Mouse (Mus musculus) forebrain, embryonic 10.5 days (tissue): ENCODE results near the gene Spats2. TPM values are rescaled to one million over a fixed set of nuclear protein-coding genes. Genes with fewer than 3 reads are reported as not detected.
A peak's percentile ranks its signal among the peaks of the same experiment; 100 is the strongest.
"Not testable (repeated sequence)": the region's sequence is repeated elsewhere in the genome, so short reads cannot be mapped to it uniquely, and the experiment has no call there.

Experiments used
- DNase-seq: peaks from one replicate; pipeline ENCODE4 v3.0.0-alpha.2; 2017; ENCODE audit warnings: low spot score; ENCODE audit errors: extremely low spot score
- H3K27ac ChIP-seq: fragments of 300-500 bp; sonication (generic); 2 replicates; pipeline ENCODE4 v1.5.1; 2016; ENCODE audit warnings: mild to moderate bottlenecking
- H3K27me3 ChIP-seq: fragments of 300-500 bp; sonication (generic); 2 replicates; pipeline ENCODE4 v1.6.1; 2016; ENCODE audit warnings: mild to moderate bottlenecking; ENCODE audit not compliant: poor library complexity, severe bottlenecking
- H3K36me3 ChIP-seq: fragments of 300-500 bp; sonication (generic); replicated peaks from 2 replicates; pipeline ENCODE4 v1.6.1; 2016; ENCODE audit warnings: mild to moderate bottlenecking, moderate library complexity
- H3K4me1 ChIP-seq: fragments of 300-500 bp; sonication (generic); 2 replicates; pipeline ENCODE4 v1.6.1; 2016
- H3K4me3 ChIP-seq: fragments of 300-500 bp; sonication (generic); 2 replicates; pipeline ENCODE4 v1.5.1; 2016; ENCODE audit warnings: mild to moderate bottlenecking, moderate library complexity
- H3K9me3 ChIP-seq: fragments of 300-500 bp; sonication (generic); 2 replicates; pipeline ENCODE4 v1.6.1; 2016; ENCODE audit warnings: mild to moderate bottlenecking, moderate library complexity
- WGBS: fragments of 180-500 bp; shearing (Covaris S2); methylation state at CpG from one replicate; pipeline ENCODE4 v1.1.7; 2016; 5-methylcytosine and 5-hydroxymethylcytosine counted together
- polyA plus RNA-seq: library from polyadenylated mRNA; unstranded; fragments of >200 nt; fragmentation: Nextera tagmentation; extraction: Ambion mirVana; gene quantifications from 2 replicates; pipeline ENCODE4 v1.2.1, GENCODE M21; 2016

The Spats2 gene
- polyA plus RNA-seq, 1 experiment from 2014 or later, result 53.5 TPM

DNA sequence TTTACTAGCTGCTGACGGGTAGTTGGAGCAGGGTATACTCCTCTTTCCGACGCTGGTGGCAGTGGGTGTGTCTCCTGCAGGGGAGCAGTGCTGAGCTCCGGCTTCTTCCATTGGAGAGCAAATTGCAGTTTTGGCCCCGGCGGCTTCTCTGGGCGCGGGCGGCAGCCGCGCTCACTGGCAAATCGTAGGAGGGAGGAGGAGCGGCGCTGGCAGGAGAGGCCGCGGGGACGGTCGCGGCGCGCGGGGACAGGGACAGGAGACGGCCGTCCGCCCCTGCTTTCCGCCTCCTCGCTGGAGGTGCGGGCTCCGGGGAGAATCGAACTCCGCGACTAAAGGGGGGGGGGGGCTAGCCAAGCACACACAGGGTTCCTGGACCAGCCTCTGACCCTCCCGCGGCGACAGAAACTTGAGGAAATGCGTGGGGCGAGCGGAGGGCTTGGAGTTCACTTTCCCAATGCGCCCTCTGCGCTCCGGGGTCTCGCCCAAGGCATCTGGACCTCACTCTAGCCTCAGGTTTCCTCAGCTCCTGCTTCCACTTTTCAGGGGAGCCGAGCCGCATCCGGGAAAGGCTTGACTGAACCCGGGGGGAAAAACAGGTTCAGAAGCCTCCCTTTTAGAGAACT is 98.0 kb downstream of the Spats2 start:
- H3K9me3 ChIP-seq, result no peaks in the 10 kb centered on the region
- WGBS, result 1% methylated on average over 46 of the region's 46 CpGs
- H3K4me1 ChIP-seq, result peaks cover 62% of the 10 kb centered on the region
- H3K27ac ChIP-seq, result peak overlapping the region; percentile 36; the same call in 1 of the 2 replicates
- DNase-seq, result peak; percentile 53
- peak overlapping the region; percentile 50 for H3K4me3 ChIP-seq
- no peaks in the 10 kb centered on the region for H3K36me3 ChIP-seq
- H3K27me3 ChIP-seq, result peaks cover 97% of the 10 kb centered on the region

DNA sequence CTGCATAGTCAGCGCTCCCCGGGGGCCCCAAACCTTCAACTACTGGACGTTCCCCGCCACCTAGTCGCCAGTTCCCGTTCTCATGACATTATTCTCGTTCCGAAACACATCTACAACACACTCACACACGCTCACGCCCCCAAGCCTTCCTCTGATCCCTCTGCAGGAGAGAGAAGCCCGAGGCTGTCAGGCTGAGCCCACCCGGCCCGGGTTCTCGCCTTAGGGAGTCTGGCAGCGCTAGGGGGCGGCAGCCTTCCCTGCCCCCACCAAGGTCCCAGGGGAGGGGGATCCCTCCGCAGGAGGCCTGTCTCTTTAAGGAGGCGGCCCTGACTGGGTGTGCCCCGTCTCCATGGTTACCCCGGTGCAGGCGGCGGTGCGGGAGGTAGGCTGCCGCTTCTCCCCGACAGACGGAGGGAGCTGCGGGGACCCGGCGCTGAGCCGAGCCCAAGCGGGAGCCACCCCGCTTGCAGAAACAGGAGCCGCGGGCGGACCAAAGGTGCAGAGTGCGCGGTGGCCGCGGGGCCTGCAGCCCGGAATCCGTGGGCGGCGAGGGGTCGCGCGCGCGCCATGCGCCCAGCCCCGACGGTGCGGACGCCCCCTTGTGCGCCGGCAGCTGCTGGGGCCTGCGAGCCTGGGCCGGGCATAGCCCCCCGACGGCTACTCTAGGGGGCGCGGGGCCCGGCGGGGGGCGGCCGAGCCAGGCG is 98.6 kb downstream of the Spats2 start, which contains the start of gene Kcnh3:
Kcnh3 (plus strand) TSS at position 654 of the 704 bp plus-strand sequence.
- H3K36me3 ChIP-seq, result no peaks in the 10 kb centered on the region
- no peaks in the 10 kb centered on the region for H3K9me3 ChIP-seq
- peaks cover 100% of the 10 kb centered on the region for H3K27me3 ChIP-seq
- DNase-seq, result no peak
- peak within 1 kb of the TSS; percentile 46; the same call in 1 of the 2 replicates for H3K27ac ChIP-seq
- peak within 1 kb of the TSS; percentile 50 for H3K4me3 ChIP-seq
- WGBS, result 1% methylated on average over 66 of the region's 66 CpGs
- peaks cover 65% of the 10 kb centered on the region for H3K4me1 ChIP-seq

DNA sequence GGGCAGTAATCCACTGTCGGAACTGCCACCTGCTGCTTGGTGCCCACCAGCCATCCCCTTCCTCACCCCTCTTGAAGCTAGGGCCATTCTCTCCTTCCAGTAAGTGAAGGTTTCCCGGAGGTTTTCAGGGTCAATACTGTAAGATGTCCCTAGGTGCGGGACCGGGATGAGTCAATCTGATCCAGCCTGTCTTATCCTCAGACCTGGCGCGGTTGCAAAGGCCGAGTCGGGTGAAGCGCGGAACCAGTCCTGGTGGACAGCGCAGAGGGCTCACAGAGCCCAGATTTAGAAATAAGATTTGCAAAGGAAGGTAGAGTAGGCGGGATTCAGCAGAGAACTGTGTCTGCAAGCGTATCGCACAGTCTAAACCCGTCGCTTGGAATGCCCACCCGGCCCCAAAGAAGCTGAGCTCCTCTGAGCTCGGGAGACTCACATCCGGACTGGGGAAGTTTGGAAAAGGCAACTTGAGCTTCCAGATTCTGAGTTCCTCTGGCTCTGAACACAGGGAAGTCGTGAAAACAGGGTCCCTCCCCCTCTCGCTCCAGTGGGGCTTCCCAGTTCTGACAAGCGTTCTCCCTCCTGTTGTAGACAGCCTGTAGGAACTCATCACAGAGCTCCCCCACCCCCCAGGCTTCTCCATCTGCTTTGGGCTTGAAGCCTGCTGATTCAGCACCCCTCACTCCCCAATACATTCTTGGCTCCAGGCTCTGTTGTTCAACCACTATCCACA is 99.5 kb downstream of the Spats2 start:
- no peaks in the 10 kb centered on the region for H3K36me3 ChIP-seq
- H3K27ac ChIP-seq, result no peak overlapping the region
- under 1% methylated on average over 22 of the region's 22 CpGs for WGBS
- peaks cover 100% of the 10 kb centered on the region for H3K27me3 ChIP-seq
- H3K4me1 ChIP-seq, result peaks cover 66% of the 10 kb centered on the region
- H3K9me3 ChIP-seq, result no peaks in the 10 kb centered on the region
- H3K4me3 ChIP-seq, result peak overlapping the region; percentile 50
- peak; percentile 34 for DNase-seq

DNA sequence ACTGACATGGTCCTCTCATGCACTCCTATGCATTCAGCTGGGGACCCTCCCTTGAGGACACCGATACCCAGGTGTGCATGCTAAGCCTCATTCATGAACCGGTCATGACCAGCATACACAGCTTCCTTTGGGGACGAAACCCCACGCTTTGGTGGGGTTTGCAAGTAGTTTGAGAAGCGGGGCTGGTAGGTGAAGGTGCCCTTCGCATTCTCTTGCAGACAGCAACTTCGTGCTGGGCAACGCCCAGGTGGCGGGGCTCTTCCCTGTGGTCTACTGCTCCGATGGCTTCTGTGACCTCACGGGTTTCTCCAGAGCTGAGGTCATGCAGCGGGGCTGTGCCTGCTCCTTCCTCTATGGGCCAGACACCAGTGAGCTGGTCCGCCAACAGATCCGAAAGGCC is 100.4 kb downstream of the Spats2 start:
- WGBS, result 14% methylated on average over 14 of the region's 14 CpGs
- peaks cover 64% of the 10 kb centered on the region for H3K4me1 ChIP-seq

DNA sequence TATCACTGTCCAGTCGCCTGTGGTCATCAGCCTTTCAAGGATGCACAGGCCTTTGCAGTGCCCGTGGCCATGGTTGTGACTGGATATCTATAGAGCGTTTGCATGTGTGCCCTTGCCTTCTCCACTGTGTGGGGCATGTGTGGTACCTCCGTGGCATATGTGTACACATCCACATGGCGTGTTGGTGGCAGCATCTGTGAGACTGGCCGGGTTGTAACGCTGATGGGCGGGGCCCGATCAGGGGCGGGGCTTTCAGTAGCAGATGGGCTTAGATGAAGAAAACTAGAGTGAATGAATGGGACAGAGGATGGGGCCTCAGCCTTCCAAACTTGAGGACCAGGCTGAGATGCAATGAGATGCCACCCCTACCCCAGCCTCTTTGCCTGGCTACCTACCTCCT is 106.3 kb downstream of the Spats2 start:
- no peak overlapping the region for H3K27ac ChIP-seq
- no peaks in the 10 kb centered on the region for H3K9me3 ChIP-seq
- H3K4me1 ChIP-seq, result peaks cover 31% of the 10 kb centered on the region
- WGBS, result 79% methylated on average over 10 of the region's 10 CpGs
- no peaks in the 10 kb centered on the region for H3K36me3 ChIP-seq
- DNase-seq, result no peak
- H3K27me3 ChIP-seq, result peaks cover 79% of the 10 kb centered on the region
- H3K4me3 ChIP-seq, result no peak overlapping the region

More for the DNA sequence above, 100.4 kb downstream of the Spats2 start:
- no peak overlapping the region for H3K27ac ChIP-seq
- no peaks in the 10 kb centered on the region for H3K36me3 ChIP-seq
- H3K4me3 ChIP-seq, result peak overlapping the region; percentile 50; the same call in 1 of the 2 replicates
- no peaks in the 10 kb centered on the region for H3K9me3 ChIP-seq
- DNase-seq, result no peak
- peaks cover 100% of the 10 kb centered on the region for H3K27me3 ChIP-seq

DNA sequence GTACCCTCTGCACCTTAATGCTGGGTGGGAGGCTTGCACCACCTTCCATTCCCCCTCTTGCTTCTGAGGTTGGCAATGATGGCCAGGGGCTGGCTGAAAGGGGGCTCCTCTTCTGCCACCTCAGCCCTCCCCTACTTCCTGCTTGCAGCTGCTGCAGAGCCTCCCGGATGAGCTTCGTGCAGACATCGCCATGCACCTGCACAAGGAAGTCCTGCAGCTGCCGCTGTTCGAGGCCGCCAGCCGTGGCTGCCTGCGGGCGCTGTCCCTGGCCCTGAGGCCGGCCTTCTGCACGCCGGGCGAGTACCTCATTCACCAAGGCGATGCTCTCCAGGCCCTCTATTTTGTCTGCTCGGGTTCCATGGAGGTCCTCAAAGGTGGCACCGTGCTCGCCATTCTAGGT is 108.0 kb downstream of the Spats2 start:
- Histone ChIP-seq H3K4me1 (peaks cover 27% of the 10 kb centered on the region), H3K27me3 (peaks cover 61% of the 10 kb centered on the region), H3K9me3 (no peaks in the 10 kb centered on the region), H3K27ac (peak overlapping the region; percentile 21; the same call in 1 of the 2 replicates), H3K4me3 (no peak overlapping the region), H3K36me3 (no peaks in the 10 kb centered on the region)
- WGBS, result 74% methylated on average over 17 of the region's 17 CpGs
- no peak for DNase-seq

DNA sequence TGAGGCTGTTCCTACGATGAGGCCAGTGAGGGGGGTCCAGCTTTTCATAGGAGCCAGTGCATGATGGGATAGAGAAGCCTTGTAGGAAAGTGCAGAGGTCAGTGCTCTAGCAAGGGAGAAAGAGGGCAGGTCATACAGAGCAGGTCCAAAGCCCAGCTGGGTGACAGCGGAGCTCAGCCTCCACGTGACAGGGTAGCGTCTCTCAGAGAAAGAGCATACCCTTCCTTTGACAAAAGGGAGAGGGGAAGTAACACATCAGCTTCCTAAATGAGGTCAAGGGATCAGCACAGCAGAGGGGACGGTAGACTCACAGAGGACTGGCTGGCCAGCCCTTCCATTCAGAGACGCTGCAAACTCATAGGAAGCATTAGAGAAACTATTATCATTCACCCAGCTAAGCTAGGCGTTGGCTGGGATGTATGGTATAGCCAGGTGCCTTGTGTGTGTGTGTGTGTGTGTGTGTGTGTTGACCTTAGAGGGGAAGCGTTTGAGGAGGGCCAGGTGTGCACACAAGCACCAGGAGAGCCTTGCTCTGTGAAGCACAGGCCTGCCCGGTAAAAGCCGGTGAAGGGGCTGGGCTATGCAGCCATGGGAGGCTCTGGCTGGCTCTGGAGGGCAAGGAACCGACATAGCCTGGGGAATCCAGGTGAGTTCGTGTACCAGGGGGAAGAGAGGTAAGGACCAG is 108.8 kb downstream of the Spats2 start:
- Histone ChIP-seq H3K4me3 (no peak overlapping the region), H3K4me1 (peaks cover 24% of the 10 kb centered on the region), H3K9me3 (no peaks in the 10 kb centered on the region), H3K27ac (no peak overlapping the region), H3K36me3 (no peaks in the 10 kb centered on the region), H3K27me3 (peaks cover 54% of the 10 kb centered on the region)
- 68% methylated on average over 12 of the region's 12 CpGs for WGBS
- DNase-seq, result no peak

DNA sequence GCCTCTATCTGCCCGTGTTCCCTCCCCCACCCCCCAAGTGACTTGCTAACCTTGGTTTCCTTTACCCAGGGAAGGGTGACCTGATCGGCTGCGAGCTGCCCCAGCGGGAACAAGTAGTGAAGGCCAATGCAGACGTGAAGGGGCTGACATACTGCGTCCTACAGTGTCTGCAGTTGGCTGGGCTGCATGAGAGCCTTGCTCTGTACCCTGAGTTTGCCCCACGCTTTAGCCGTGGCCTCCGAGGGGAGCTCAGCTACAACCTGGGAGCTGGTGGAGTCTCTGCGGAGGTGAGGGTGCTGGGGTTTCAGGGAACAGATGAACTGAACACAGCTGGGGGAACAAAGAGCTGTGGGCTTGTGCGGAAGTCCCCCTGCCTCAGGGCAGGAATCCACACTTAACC is 112.3 kb downstream of the Spats2 start:
- H3K4me1 ChIP-seq, result peaks cover 22% of the 10 kb centered on the region
- no peak overlapping the region for H3K4me3 ChIP-seq
- DNase-seq, result no peak
- H3K9me3 ChIP-seq, result no peaks in the 10 kb centered on the region
- 63% methylated on average over 11 of the region's 11 CpGs for WGBS
- H3K27me3 ChIP-seq, result peaks cover 18% of the 10 kb centered on the region
- peak overlapping the region; percentile 31; the same call in 1 of the 2 replicates for H3K27ac ChIP-seq
- H3K36me3 ChIP-seq, result peaks cover 30% of the 10 kb centered on the region

DNA sequence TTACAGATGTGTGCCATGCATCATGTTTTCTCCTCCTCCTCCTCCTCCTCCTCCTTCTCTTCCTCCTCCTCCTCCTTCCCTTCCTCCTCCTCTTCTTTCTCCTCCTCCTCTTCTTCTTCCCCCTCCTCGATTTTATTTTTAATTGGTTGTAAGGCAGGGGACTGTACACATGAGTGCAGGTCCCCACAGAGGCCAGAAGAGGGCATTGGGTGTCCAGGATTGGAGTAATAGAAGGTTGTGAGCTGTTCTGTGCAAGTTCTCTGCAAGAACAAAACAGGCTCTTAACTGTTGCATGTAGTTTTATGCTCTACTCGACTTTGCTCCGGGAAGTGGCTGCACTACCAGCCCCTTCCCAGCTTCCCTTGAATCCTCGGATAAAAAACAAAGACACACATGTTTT is 114.4 kb downstream of the Spats2 start:
- WGBS, result 82% methylated on average over 4 of the region's 4 CpGs
- Histone ChIP-seq H3K4me1 (peaks cover 8% of the 10 kb centered on the region; the same call in 1 of the 2 replicates), H3K9me3 (no peaks in the 10 kb centered on the region), H3K27ac (no peak overlapping the region), H3K4me3 (no peak overlapping the region), H3K27me3 (no peaks in the 10 kb centered on the region), H3K36me3 (peaks cover 52% of the 10 kb centered on the region)
- no peak for DNase-seq

DNA sequence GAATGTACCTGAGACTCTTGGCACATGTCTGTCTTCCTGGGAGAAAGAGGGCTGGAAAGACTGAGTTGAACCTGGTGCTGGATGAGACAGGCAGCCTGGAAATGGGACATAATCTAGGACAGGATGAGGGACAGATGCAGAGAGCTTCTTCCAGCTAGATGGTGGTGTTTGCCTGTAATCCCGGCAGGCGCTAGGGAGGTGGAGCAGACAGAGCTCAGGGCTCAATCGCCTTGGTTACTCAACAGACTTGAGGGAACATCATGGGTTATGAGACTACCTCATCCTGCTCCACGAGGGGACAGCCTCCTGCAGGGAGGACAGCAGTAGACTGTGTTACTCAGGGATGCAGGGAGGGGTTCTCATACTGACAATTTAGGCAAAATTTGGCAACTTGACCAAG is 115.5 kb downstream of the Spats2 start:
- Histone ChIP-seq H3K9me3 (no peaks in the 10 kb centered on the region), H3K27ac (no peak overlapping the region), H3K4me1 (peaks cover 8% of the 10 kb centered on the region; the same call in 1 of the 2 replicates), H3K36me3 (peaks cover 63% of the 10 kb centered on the region), H3K4me3 (no peak overlapping the region), H3K27me3 (no peaks in the 10 kb centered on the region)
- no peak for DNase-seq
- WGBS, result 85% methylated on average over 4 of the region's 4 CpGs

DNA sequence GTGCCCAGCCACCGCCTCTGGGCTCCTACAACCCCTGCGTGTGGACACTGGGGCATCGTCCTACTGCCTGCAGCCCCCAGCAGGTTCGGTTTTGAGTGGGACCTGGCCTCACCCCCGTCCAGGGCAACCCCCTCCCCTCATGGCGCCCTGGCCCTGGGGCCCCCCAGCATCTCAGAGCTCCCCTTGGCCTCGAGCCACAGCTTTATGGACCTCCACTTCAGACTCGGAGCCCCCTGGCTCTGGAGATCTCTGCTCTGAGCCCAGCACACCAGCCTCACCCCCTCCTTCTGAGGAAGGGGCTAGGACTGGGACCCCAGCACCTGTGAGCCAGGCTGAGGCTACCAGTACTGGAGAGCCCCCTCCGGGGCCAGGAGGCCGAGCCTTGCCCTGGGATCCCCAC is 116.3 kb downstream of the Spats2 start:
- Histone ChIP-seq H3K4me1 (peaks cover 8% of the 10 kb centered on the region; the same call in 1 of the 2 replicates), H3K9me3 (no peaks in the 10 kb centered on the region), H3K36me3 (peaks cover 71% of the 10 kb centered on the region), H3K27me3 (no peaks in the 10 kb centered on the region), H3K4me3 (no peak overlapping the region), H3K27ac (no peak overlapping the region)
- 94% methylated on average over 10 of the region's 10 CpGs for WGBS
- DNase-seq, result no peak

DNA sequence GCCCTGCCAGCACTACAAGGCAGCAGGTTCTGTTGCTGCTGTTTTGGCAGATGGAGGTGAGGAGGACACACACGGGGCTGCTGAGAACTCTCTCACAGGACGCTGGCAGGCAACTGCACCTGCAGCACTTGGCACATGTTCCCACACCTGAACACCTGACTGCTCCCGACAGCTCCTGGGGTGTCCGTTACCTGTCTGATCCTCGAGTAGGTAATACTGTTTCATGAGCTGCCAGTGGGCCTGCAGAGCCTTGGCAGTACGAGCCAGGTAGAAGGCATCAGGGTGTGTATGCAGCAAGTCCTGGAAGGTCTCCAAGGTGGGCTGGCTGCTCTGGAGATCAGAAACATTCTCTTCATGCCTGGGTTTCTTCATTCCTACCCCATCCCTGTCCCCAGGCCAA is 121.0 kb downstream of the Spats2 start:
- H3K27ac ChIP-seq, H3K4me3 ChIP-seq, H3K27me3 ChIP-seq, DNase-seq, H3K9me3 ChIP-seq: not testable (repeated sequence)
- WGBS, result 93% methylated on average over 6 of the region's 6 CpGs
- Histone ChIP-seq H3K4me1 (peaks cover 11% of the 10 kb centered on the region), H3K36me3 (peaks cover 85% of the 10 kb centered on the region)
